Mouse (Mus musculus): Measurements from ENCODE around the gene Gm266.
"Not testable (repeated sequence)": the region's sequence is repeated elsewhere in the genome, so short reads cannot be mapped to it uniquely, and the experiment has no call there.

Gm266 gene

DNA sequence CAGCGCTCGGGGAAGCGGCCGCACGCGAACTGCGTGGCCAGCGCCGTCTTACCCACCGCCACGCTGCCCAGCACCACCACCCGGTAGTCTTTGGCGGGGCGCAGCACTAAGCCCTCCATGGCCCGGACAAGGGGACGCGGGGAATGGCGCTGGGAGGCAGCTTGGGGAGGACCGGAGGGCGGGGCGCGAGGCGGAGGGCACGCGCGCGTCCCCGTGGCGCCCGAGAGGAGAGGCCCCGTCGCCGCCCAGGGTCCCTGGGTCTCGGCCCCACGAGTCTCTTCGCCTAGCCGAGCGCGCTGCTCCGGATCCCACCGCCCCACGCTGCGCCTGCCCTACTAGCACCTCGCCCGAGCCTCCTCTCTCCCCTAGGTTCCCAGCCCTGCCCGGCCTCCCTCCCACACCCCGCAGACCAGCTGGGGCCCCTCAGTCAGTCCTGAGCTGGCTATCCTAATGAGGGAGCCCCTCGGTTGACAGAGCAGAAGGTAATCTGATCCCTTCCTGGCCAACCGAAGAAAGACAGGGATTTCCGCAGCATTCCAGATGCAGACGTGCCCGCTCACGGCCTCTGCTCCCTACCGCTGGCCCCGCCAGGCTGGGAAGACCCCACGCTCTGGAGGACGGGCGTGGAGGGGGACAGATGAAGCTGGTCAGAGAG is at the start of gene Gm266:
TSS of gene Gm266 (minus strand) at position 172 of the 655 bp plus-strand sequence.
- DNase-seq, result no peak

DNA sequence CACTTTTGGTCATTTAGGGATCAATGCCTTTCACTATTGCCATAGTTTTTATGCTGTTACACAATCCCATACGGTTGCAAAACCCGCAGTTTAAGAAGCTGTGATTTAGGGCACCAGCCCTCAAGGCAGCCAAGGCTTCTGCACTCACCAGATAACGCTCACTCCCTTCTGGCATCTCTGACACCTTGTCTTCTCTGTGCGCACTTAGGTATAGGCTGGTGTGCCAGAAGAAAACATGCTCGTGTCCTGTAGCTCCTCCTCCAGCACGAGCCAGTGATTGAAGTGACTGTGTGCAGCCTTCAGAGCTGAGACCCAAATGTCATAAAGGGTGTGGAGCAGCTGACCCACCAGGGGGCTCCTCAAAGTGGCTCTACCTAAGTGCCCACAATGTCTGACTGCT is 49.7 kb upstream of the Gm266 start:
- DNase-seq, result no peak

DNA sequence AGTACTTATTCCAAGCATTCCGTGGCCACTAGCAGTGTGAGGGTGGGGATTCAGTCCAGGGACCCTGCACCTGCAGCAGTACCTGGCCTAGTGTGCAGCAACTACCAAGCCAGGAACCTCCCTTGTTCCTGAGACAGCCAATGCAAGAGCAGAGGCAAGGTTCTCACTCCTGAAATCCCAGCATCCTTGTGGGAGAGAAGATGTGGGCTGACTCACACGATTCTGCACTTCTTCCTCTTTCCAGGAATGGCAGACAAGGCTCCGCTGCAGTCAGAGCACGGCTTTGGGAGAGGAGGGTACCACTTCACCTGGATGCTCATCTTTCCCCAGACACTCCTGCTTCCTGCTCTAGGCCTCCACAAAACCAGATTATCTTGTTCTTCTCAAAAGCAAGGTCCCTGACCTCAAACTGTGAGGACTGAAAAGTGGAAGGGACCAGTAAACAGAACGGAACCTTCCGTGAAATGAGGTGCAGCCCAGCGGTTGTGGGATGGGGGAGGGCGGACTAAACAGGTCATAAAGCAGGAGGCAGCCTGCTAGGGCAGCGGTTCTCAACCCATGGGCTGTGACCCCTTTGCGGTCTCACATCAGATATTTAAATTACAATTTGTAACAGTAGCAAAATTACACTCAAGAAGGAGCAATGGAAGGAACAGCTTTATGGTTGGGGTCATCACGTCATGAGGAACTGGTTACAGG is 47.6 kb upstream of the Gm266 start:
- no peak for DNase-seq

DNA sequence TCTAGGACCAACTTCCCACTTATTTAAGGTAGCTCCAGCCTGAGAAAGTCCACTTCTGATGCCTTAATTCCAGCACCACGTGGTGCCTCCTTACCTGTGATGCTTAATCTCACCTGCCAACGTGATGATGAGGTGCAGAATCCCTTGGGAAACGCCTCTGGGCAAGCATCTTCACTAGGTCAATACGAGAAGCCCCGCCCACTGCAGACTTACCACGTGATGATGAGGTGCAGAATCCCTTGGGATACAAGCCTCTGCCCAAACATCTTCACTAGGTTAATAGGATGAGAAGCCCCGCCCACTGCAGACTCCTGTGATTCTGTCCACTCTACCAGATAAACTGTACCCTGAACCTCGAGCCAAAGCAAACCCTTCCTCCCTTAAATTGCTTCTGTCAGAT is 43.6 kb upstream of the Gm266 start:
- no peak for DNase-seq

DNA sequence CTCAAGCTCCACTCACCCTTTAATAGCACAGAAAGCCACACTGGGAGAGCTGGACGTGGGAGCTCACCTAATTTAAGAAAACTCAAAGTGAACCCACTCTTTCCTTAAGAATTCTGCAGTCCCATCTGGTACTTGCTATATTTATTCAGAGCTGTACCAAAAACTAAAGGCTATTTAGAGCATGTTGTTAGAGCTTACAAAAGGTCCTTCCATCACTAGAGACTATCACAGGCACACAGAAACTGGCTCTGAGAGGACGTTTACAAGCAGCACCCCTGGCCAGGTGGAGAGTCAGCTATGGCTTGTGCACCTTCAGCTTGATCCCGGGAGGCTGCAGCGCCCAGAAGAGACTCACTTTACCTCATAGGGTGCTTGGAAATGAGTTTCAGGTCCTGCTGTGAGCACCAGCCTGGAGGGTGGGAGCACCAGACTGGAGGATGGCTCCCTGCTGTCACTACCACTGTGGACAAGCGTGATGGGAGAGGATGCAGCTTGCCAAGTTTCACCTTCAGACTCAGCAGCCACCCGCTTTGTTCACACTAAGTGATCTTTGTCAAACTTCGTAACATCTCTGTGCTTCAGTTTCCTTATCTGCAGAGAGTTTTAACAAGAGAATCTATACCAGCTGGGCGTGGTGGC is 42.1 kb upstream of the Gm266 start:
- no peak for DNase-seq

DNA sequence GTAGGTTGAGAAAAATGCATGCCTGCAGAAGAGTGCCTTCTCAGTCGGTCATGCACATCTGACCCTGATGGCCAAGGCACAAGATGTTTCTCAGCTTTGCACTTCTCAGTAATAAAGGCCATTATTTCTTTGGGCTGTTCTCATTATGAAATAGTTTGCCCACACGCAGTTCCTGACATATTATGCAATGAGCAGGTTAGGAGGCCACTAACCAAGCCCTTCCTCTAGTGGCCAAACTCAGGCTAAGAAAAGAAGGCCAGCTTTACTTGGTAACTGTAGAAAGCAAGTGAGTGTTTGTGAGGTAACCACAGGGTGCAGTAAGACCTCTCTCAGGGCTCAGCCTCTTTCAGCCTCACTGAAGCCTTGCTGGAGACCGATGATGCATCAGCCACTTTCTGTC is 39.3 kb upstream of the Gm266 start:
- no peak for DNase-seq

DNA sequence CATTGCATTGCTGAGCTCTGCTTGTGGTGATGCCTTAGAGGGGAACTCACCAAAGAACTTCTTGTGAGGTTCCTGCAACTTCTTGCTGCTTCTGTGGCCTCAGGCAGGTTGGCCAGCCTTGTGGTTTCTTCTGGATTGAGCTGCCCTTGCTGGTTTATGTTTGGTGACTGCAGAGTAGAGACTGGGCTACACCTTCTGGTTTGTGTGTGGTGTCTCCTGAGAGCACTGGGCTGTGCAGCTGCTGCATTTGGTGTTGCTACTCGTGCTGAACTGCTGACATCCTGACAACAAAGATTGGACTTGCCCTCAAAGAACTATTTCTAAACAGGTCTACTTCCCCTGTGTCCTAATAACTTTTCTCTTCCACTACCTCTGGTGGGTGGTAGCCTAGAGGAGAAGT is 38.8 kb upstream of the Gm266 start:
- DNase-seq, result no peak

DNA sequence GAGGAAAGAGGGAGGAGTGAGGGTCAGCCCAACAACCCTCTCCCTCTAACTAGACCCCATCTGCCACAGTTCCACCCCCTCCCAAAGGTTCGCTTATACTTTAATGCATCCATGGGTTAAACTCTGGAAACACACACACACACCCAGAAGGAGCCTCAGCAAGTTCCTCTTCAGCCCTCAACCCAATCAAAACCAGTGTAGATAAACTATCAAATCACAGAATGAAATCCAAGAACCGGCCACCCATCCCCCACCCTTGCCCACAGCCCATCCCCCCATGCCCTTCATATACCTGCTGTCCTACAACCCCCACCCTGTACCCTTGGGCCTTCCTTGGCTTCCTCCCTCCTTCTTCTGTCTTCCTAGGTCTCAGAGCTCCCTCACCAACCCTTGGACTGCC is 35.4 kb upstream of the Gm266 start:
- no peak for DNase-seq

DNA sequence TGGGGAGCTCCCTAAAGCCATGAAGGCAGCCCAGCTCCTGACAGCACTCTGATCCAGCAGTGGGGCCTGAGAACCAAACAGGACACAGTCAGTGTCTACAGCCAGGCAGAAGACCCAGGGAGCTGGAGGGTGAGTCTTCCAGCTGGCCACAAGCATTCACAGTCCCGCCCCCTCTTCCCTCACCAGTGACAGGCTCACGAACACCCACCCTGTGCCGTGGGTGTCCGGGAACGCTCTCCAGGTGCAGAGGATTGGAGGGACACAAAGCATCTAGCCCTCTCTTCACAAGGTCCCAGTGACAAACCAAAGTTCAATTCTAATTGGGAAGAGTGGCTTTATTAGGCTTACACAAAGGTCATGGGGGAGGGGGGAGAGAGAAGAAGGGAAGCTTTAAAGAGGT is 34.2 kb upstream of the Gm266 start:
- no peak for DNase-seq

DNA sequence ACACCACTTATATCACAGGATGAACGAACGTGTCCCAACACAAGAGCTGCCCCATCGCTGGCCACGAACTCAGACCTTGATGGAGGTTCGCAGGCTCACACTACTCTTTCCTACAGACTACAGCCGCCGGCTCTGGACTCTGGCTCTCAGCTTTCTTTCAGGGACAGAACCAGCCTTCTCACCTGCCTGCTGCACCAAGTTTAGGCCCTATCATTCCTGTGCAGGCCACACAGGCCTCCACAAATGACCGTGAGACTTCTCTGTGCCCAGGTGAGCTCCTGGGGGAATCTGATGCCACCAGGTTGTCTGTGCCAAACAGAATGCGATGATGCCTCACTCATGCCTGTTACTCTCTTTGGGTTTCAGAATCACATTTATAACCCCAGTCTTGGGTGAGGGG is 32.8 kb upstream of the Gm266 start:
- no peak for DNase-seq

DNA sequence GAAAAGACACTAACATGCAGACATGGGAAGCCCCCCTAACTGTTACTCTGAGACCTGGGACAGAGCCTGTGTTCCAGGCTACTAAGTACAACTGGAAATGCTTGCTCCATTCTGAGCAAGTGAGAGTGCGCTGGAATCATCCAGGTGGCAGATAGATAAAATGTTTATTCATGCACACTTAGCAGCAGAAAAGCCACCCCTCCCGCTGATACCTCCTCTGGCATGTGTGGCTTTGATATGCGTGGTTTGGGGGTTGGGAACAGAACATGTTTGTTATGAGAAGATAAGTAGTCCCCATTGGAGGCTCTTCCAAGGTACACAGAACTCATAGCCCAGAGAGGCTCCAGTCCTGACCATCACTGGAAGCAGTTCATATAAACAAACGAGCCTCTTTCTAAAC is 32.3 kb upstream of the Gm266 start:
- DNase-seq, result no peak

DNA sequence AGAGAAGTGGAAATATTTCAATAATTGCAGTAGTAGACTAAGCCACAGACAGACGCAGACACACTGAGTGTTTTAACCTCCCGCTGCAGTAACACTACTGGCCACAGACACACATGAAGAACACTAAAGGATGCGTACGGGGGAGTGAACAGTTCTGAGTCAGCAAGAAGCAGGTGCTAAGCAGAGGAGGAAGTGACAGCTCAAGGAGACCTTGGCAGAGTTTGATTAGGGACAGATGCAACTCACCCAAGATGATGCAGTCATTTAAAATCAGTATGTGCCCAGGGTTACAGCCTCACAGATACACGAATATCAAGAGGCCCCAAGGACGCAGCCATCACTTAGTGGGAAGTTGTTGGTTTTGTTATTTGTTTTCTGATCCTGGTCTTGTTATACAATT is 31.2 kb upstream of the Gm266 start:
- no peak for DNase-seq

DNA sequence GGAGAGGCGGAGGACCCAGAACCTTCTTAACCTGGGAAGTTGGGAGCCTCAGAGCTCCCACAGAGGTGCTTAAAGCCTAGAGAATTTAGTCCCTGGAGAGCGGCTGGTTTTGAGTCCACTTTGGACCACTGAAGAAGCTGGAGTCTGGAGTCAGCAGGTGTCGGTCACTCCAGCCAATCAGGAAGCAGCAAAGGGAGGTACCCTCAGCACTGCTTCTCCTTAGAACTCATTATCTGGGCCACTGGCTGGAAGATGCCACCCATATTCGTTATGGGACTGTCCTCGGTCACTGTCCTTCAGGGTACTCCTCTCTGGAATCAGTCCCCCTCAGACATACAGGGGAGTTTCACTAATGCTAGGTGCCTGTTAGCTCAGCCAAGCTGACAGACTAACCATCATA is 30.3 kb upstream of the Gm266 start:
- DNase-seq, result no peak

DNA sequence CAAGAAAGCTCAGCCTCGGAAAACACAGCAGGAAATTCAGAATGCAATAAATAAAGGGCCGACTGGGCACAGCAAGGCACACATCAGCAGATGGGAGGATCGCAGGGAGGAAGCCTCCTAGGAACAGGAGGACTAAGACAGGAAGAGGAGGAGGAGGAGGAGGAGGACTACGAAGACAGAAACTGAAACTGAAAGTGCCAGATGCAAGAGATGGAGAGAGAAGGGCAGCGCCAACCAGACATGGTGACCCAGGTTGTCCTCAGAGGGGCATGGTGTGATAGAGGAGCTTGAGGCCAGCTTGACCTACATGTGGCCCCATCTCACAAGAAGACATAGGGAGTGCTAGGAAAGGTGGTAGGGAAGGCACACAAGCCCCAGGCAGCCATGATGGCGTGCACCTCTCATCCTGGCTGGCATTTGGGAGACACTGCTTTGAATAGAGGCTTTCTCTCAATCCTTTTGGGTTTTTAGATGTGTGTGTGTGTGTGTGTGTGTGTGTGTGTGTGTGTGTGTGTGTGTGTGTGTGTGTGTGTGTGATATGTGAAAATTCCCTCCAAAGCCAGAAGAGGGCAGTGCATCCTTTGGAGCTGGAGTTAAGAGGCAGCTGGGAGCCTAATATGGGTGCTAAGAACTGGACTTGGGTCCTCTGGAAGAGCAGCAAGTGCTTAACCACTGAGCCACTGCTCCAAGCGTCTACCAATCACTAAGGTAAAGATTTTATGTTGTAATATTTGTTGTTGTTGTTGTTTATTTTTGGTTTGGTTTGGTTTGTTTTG is 29.4 kb upstream of the Gm266 start:
- DNase-seq, result no peak

DNA sequence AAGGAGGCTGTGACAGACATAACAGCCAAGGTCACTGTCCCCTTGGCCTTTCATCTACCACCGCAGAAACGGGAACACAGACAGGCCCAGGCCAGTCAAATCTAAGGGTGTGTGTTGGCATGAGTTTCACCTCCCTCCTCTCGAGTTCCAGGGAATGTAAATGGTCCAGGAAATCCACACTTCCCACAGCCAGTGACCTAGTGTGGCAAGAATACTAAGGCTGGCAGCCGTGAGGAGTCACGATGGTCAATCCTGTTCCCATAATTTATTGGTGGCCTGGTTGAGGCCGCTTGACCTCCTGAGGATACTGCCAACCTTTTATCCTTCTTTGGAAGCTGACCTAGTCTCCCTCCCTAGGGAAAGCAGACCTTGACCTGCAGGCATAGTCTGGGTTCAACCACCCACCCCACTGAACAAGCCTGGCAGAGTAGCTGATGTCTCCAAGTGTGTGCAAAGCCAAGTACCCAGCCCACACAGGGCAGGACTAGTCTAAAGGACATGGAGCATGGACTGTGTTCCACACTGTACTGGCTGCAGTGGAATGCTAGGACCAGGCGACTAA is 28.7 kb upstream of the Gm266 start:
- no peak for DNase-seq

DNA sequence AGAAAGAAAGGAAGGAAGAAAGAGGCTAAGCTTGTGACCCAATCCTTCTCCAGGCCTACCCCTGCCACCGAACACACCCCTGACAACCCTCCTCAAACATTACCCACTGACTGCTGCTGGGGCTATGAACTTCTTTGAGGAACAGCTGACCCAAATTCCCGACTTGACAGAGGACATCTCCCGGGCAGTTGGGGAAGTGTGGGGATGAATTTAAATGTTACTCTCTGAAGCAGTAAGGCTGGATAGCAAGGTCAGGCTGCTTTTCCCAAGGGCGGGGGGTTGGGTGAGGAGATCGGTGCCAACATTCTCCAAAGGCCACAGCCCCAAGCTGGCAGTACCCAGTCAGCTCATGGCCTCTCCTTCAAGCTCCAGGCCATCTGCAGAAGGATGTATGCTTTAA is 28.1 kb upstream of the Gm266 start:
- peak; percentile 45 for DNase-seq

DNA sequence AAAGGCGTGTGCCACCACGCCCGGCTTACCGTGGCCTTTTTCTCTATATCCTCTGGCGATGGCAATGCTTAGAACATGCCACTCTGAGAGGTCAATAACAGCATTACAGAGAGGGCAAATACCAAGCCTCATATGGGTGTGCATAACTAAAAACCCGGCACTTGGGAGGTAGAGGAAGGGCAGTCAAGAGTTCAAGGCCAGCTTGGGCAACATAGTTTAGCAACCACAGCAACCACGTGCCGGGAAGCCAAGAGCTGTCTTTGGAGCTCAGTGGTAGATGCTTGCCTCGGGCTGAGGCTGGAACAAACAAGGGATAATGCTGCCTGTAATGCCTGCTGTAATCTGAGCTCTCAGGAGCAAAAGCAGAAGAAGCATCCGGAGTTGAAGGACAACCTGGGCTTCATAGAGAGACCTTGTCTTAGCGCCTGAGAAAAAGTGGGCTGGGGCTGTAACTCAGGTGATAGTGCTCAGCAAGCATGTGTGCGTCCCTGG is 27.0 kb upstream of the Gm266 start:
- DNase-seq, result no peak

DNA sequence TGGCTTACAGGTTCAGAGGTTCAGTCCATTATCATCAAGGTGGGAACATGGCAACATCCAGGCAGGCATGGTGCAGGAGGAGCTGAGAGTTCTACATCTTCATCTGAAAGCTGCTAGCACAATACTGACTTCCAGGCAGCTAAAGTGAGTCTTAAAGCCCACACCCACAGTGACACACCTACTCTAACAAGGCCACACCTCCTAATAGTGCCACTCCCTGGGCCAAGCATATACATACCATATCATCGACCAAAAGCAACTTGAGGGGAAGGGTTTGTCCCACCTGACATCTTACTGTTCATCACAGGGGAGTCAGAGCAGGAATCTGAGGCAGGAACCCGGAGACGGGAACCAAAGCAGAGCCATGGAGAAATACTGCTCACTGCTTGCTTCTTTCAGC is 22.8 kb upstream of the Gm266 start:
- not testable (repeated sequence) for DNase-seq

DNA sequence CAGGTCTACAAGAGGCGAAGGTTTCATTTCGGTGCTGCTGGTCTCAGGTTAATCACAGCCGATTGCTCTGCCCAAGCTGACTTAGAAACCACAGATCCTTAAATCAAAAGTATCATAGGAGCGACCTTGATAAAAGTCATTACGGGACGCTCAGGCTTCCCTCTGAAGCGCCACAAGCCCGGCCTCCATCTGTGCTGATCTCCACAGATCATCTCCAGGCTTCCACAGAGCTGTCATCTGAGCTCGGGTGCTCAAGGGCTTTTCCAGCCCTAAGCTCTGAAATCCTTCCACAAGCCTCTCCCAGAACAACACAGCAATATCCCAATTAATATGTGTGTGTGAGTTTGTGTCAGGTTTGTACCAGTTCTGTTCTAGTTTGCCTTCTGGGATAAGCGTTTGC is 22.3 kb upstream of the Gm266 start:
- no peak for DNase-seq

DNA sequence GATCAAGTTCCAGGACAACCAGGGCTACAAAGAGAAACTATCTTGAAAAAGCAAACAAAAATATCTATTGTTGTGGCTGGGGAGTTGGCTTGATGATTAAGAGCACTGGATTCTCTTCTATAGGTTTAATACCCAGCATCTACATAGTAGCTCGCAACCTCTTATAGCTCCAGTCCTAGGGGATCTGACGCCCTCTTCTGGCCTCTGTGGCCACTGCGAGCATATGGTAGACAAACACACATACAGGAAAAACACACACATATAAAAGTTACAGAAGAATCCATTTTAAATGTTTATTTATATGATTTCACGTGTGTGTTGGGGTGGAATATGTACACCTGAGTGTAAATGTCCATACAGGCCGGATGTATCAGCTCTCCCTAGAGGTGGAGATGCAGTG is 21.4 kb upstream of the Gm266 start:
- no peak for DNase-seq

DNA sequence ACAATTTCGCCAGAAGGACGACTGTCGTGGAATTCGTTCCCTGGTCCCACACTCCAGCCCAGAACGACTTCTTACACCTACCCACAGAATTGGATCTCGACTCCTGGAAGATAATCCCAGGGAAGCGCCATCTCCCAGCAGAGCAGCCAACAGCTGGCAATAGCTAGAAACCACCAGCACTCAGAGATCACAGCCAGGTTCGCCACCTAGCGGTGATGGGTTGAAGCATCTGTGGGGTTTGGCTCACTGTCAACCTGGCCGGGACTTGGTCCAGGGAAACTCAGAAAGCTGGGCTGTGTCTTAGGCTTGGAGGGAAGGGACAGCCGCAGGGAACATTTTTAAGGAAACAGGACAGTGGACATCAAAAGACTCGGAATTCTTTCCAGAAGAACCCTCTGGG is 19.3 kb upstream of the Gm266 start:
- peak; percentile 91 for DNase-seq

DNA sequence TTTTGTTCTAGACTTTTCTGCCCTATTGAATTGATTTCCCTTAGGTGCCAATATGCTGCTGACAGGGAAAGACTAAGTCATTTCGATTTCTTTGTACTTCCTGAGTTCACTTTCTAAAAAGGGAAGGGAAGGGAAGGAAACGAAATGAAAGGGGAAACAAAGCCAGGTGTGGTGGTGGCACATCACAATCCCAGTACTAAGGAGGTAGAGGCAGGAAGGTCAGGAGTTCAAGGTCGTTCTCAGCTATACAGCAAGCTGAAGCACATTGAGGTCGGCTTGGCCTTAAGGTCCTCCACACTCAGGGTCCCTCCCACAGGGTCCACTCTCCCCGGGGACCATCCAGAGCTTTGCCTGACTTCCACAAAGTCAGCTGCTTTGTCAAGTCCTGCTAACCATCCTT is 17.9 kb upstream of the Gm266 start:
- DNase-seq, result no peak

DNA sequence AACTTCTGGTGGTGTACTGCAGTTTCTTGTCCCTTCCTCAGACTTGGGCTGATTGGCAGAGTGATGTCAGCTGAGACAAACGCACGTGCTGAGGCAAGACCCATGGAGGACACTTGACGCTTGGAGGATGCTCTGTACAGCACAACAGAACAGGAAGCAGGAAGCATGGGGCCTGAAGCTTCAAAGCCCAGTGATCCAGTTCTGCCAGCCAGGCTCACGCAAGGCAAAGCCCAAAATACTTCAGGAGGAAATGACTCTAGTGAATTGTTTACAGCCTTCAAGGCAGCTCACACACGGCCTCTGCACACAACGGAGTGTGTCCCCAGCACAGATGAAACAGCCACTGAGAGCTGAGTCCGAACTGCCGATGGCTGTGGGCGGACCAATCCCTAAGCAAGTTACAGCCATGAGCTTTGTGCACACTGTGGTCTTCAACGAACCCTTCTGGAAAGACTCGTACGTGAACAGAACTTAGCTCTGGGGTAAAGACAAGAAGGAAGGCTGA is 17.5 kb upstream of the Gm266 start:
- no peak for DNase-seq

Measured in cerebellum, adult 9-11 months (tissue).